ENCODE assay signal across 8 mouse cellular contexts in the genomic region with DNA sequence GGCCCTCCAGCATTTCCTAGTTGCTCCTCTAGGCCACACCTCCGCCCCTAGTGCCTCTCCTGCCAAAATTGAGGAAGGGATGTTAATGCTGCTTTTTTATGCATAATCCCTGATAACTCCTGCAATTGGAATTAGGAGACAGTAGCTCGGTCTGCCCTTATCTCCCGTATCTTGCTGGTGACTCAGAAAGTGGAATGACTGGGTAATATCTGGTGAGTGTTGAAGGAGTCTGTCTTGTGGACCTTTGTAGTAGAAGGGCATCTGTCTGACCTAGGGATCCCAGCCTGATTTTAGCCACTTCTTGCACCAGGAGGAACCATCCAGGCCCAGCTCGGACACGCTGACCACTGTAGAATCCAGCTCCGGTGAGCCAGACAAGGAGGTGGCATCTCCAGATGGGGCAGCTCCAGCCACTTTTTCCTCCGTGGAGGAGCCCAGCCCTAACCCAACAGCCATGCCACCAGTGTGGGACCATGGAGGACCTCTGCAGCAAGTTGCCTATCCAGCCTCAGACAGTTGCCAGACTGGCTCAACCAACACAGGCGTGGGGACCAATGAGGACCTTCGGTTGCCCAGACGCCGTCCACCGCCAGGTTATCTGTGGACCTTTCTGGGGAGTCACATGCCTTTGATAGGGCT. TPM values are rescaled to one million over a fixed set of nuclear protein-coding genes. Genes with fewer than 3 reads are reported as not detected.
A peak's percentile ranks its signal among the peaks of the same experiment; 100 is the strongest.
DNase-seq lines count a peak whose midpoint lies in the region; ATAC-seq and TF ChIP-seq lines count a peak whose summit lies in the region.

No protein-coding gene starts in this region.

- WGBS in kidney, adult 2 months: 64% methylated on average over 12 of the region's 12 CpGs
- 79% methylated on average over 12 of the region's 12 CpGs for WGBS in limb, embryonic 14.5 days
- WGBS in stomach, embryonic 16.5 days: 66% methylated on average over 12 of the region's 12 CpGs

- H3K4me1 ChIP-seq in kidney, adult 2 months (ENCODE audit: control insufficient read depth, insufficient read depth, low read length): peaks cover 13% of the 10 kb centered on the region
- peaks cover 32% of the 10 kb centered on the region for H3K4me1 ChIP-seq in G1E (ENCODE audit: insufficient read depth, low read depth, low read length)
- peaks cover 12% of the 10 kb centered on the region for H3K4me1 ChIP-seq in limb, embryonic 14.5 days (ENCODE audit: control insufficient read depth, insufficient read depth, low read length)
- H3K4me1 ChIP-seq in stomach, embryonic 16.5 days (ENCODE audit: control insufficient read depth, insufficient read depth, low read length): peaks cover 20% of the 10 kb centered on the region

- no peaks in the 10 kb centered on the region for H3K9me3 ChIP-seq in G1E (replicated peaks)
- H3K9me3 ChIP-seq in limb, embryonic 14.5 days (ENCODE audit: control insufficient read depth, low read length): no peaks in the 10 kb centered on the region
- no peaks in the 10 kb centered on the region for H3K9me3 ChIP-seq in stomach, embryonic 16.5 days (replicated peaks; ENCODE audit: control insufficient read depth, low read length)

- H3K36me3 ChIP-seq in kidney, adult 2 months (ENCODE audit: control insufficient read depth, insufficient read depth, low read length): no peaks in the 10 kb centered on the region
- peaks cover 47% of the 10 kb centered on the region for H3K36me3 ChIP-seq in G1E (replicated peaks)
- H3K36me3 ChIP-seq in limb, embryonic 14.5 days (ENCODE audit: control insufficient read depth, insufficient read depth, low read length): peaks cover 26% of the 10 kb centered on the region
- 0 out of 2 replicates have a peak, but pooled peaks cover 5% of the 10 kb centered on the region for H3K36me3 ChIP-seq in stomach, embryonic 16.5 days (ENCODE audit: control insufficient read depth, insufficient read depth, low read length)

- peak overlapping the region; percentile 89 for H3K4me3 ChIP-seq in kidney, adult 2 months (ENCODE audit: insufficient read depth, low read depth, low read length)
- peak overlapping the region; percentile 86 for H3K4me3 ChIP-seq in G1E (ENCODE audit: low read depth, low read length)
- peak overlapping the region; percentile 73 for H3K4me3 ChIP-seq in limb, embryonic 14.5 days (replicated peaks; ENCODE audit: low read length)
- H3K4me3 ChIP-seq in stomach, embryonic 16.5 days (replicated peaks; ENCODE audit: low read length): peak overlapping the region; percentile 80

- TF ChIP-seq CTCF in kidney, adult 2 months (conservative IDR thresholded peaks at IDR 0.05; ENCODE audit: insufficient read depth, insufficient read length, low read depth, low read length): no peak
- no peak for TF ChIP-seq CTCF in G1E (IDR thresholded peaks at IDR 0.05; ENCODE audit: low read depth, low read length)

- no peaks in the 10 kb centered on the region for H3K27me3 ChIP-seq in kidney, adult 2 months (replicated peaks; ENCODE audit: control insufficient read depth, insufficient read depth, low read length)
- H3K27me3 ChIP-seq in G1E (ENCODE audit: insufficient read depth, low read length): no peaks in the 10 kb centered on the region
- H3K27me3 ChIP-seq in limb, embryonic 14.5 days (ENCODE audit: control insufficient read depth, insufficient read depth, low read length): no peaks in the 10 kb centered on the region
- H3K27me3 ChIP-seq in stomach, embryonic 16.5 days (ENCODE audit: control insufficient read depth, insufficient read depth, low read length): no peaks in the 10 kb centered on the region

- TF ChIP-seq POLR2A in kidney, adult 2 months (IDR thresholded peaks at IDR 0.05; ENCODE audit: low read depth, low read length): no peak
- no peak for TF ChIP-seq POLR2A in limb, embryonic 14.5 days (IDR thresholded peaks at IDR 0.05; ENCODE audit: borderline replicate concordance, extremely low read depth, insufficient read depth, insufficient read length)

- no peak for DNase-seq in kidney, adult 2 months
- DNase-seq in kidney, adult 9 months: no peak
- no peak for DNase-seq in G1E (ENCODE audit: low spot score)
- DNase-seq in limb, embryonic 14.5 days (ENCODE audit: low spot score): no peak
- DNase-seq in adrenal gland, adult 2 months: no peak
- no peak for DNase-seq in layer of hippocampus, adult 9-10 months (ENCODE audit: low spot score)

- H3K27ac ChIP-seq in kidney, adult 2 months (ENCODE audit: insufficient read depth, low read depth, low read length): peak overlapping the region; percentile 10; the same call in 1 of the 2 replicates
- H3K27ac ChIP-seq in limb, embryonic 14.5 days (replicated peaks; ENCODE audit: low read depth, low read length): peak overlapping the region; percentile 99
- H3K27ac ChIP-seq in stomach, embryonic 16.5 days (ENCODE audit: low read length): peak overlapping the region; percentile 100

- no peak for ATAC-seq in G1E (ENCODE audit: extremely low read depth, insufficient number of reproducible peaks, low FRiP score, poor library complexity, severe bottlenecking)
- ATAC-seq in erythroid progenitor cell, adult 5-6 weeks (replicated peaks; ENCODE audit: low FRiP score, poor library complexity, severe bottlenecking): peak; percentile 72
- ATAC-seq in limb, embryonic 14.5 days (ENCODE audit: low FRiP score, low read depth): no peak
- peak; percentile 2; the same call in 1 of the 2 replicates for ATAC-seq in stomach, embryonic 16.5 days (ENCODE audit: insufficient read depth, low FRiP score)

- H3K9ac ChIP-seq in limb, embryonic 14.5 days (ENCODE audit: low read depth, low read length, severe bottlenecking): peak overlapping the region; percentile 89
- H3K9ac ChIP-seq in stomach, embryonic 16.5 days (ENCODE audit: low read length): peak overlapping the region; percentile 92

- peak overlapping the region; percentile 65 for H3K4me2 ChIP-seq in limb, embryonic 14.5 days (replicated peaks; ENCODE audit: low read depth, low read length, severe bottlenecking)
- H3K4me2 ChIP-seq in stomach, embryonic 16.5 days (ENCODE audit: low read depth, low read length): peak overlapping the region; percentile 80

RNA-seq across cellular contexts. Expression of a gene that starts 0.7 kb away (rescaled TPM):
- 43.2 and 44.0 TPM in 2 replicates for polyA plus RNA-seq in kidney, adult 2 months (2012; rRNA removed)
- total RNA-seq in G1E (2014; fragmentation: Nextera tagmentation) (34.7 and 66.1 TPM in 2 replicates), G1E (2017) (14.7 and 26.3 TPM in 2 replicates)
- polyA plus RNA-seq in G1E (2012): 111 and 116 TPM in 2 replicates
- total RNA-seq in erythroid progenitor cell, adult 5-6 weeks (2015; ENCODE audit: low replicate concordance): 31.4 and 36.5 TPM in 2 replicates
- 22.3 and 28.9 TPM in 2 replicates for total RNA-seq in erythroid progenitor cell, adult 5-6 weeks (2017; ENCODE audit: low replicate concordance)
- polyA plus RNA-seq in limb, embryonic 14.5 days (2012; rRNA removed): 108 and 159 TPM in 2 replicates
- polyA plus RNA-seq in limb, embryonic 14.5 days (2014; fragmentation: Nextera tagmentation; extraction: Ambion mirVana): 67.2 and 67.6 TPM in 2 replicates
- 32.7 and 45.7 TPM in 2 replicates for polyA plus RNA-seq in stomach, embryonic 16.5 days (2015; fragmentation: Nextera tagmentation; extraction: Ambion mirVana)
- total RNA-seq in adrenal gland, adult 2 months (2021): 10 to 100 TPM; 35.1 to 39.4 TPM
- 105 and 106 TPM in 2 replicates for polyA plus RNA-seq in adrenal gland, adult 2 months (2012; rRNA removed)

RNA-seq across cellular contexts. Expression of a gene that starts 8.2 kb away (rescaled TPM):
- polyA plus RNA-seq in kidney, adult 2 months (2012; rRNA removed): 0.34 and 0.48 TPM in 2 replicates
- 2.0 and 3.3 TPM in 2 replicates for total RNA-seq in G1E (2014; fragmentation: Nextera tagmentation)
- 0.11 TPM in 1 of 2 replicates, not detected in the other for total RNA-seq in G1E (2017)
- polyA plus RNA-seq in G1E (2012): 0.24 TPM in 1 of 2 replicates, not detected in the other
- total RNA-seq in erythroid progenitor cell, adult 5-6 weeks (2015; ENCODE audit: low replicate concordance): 5.4 and 7.6 TPM in 2 replicates
- total RNA-seq in erythroid progenitor cell, adult 5-6 weeks (2017; ENCODE audit: low replicate concordance): 5.4 and 12.7 TPM in 2 replicates
- 1.4 and 1.8 TPM in 2 replicates for polyA plus RNA-seq in limb, embryonic 14.5 days (2012; rRNA removed)
- 0.51 and 0.69 TPM in 2 replicates for polyA plus RNA-seq in limb, embryonic 14.5 days (2014; fragmentation: Nextera tagmentation; extraction: Ambion mirVana)
- 1.0 and 1.1 TPM in 2 replicates for polyA plus RNA-seq in stomach, embryonic 16.5 days (2015; fragmentation: Nextera tagmentation; extraction: Ambion mirVana)
- total RNA-seq in adrenal gland, adult 2 months (2021): under 1 TPM; 0.49 to 0.97 TPM
- not detected in 2 replicates for polyA plus RNA-seq in adrenal gland, adult 2 months (2012; rRNA removed)

RNA-seq across cellular contexts. Expression of a gene that starts 57.1 kb away (rescaled TPM):
- polyA plus RNA-seq in kidney, adult 2 months (2012; rRNA removed): 49.9 and 50.7 TPM in 2 replicates
- 329 and 356 TPM in 2 replicates for total RNA-seq in G1E (2014; fragmentation: Nextera tagmentation)
- total RNA-seq in G1E (2017): 284 and 397 TPM in 2 replicates
- 1,176 and 1,322 TPM in 2 replicates for polyA plus RNA-seq in G1E (2012)
- total RNA-seq in erythroid progenitor cell, adult 5-6 weeks (2015; ENCODE audit: low replicate concordance): 585 and 697 TPM in 2 replicates
- 520 and 703 TPM in 2 replicates for total RNA-seq in erythroid progenitor cell, adult 5-6 weeks (2017; ENCODE audit: low replicate concordance)
- 260 and 317 TPM in 2 replicates for polyA plus RNA-seq in limb, embryonic 14.5 days (2012; rRNA removed)
- polyA plus RNA-seq in limb, embryonic 14.5 days (2014; fragmentation: Nextera tagmentation; extraction: Ambion mirVana): 287 and 310 TPM in 2 replicates
- 281 and 295 TPM in 2 replicates for polyA plus RNA-seq in stomach, embryonic 16.5 days (2015; fragmentation: Nextera tagmentation; extraction: Ambion mirVana)
- 100 to 1,000 TPM; 142 to 166 TPM for total RNA-seq in adrenal gland, adult 2 months (2021)
- 66.7 and 70.9 TPM in 2 replicates for polyA plus RNA-seq in adrenal gland, adult 2 months (2012; rRNA removed)

Comparison
In these comparisons a context has a peak if more than half of its experiments do, and no peak if none do; other contexts are left out.
1. H3K27ac ChIP-seq: peak in every context shown above with its lines; median percentile 100 in stomach, embryonic 16.5 days; 99 in limb, embryonic 14.5 days; 10 in kidney, adult 2 months.
2. ATAC-seq: peak in erythroid progenitor cell, adult 5-6 weeks (single experiment) and stomach, embryonic 16.5 days (single experiment); none in G1E (single experiment) and limb, embryonic 14.5 days (single experiment).
3. Peak in every context shown above with its lines, with median percentiles within 50 percentile points of each other: H3K4me3 ChIP-seq.